Mouse (Mus musculus): ENCODE results near the gene Ntm. TPM values are rescaled to one million over a fixed set of nuclear protein-coding genes. Genes with fewer than 3 reads are reported as not detected.

The Ntm gene
- polyA plus RNA-seq, 1 experiment from 2014 or later: 21.4 TPM

DNA sequence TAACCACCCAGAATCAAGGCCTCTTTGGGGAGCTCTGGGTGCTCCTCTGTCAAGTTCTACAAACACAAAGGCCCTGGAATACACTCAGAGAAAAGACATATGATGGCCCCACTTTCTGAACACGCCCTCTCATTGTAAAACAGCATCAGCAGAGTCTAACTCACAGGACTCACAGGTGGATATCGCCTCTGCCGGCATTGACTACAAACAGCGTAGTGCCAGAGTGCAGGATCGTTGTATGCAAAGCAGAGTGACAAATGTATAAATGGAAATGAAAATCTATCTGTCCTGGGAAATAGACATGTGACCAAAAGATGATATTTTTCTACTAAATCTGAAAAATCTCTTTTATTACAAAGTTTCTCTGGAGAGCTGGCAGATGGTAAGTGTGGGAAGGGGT is 314.7 kb downstream of the Ntm start:
- WGBS: 91% methylated on average over 5 of the region's 5 CpGs
- H3K4me3 ChIP-seq: no peak overlapping the region
- H3K9me3 ChIP-seq: no peaks in the 10 kb centered on the region
- no peaks in the 10 kb centered on the region for H3K36me3 ChIP-seq
- H3K4me1 ChIP-seq: no peaks in the 10 kb centered on the region
- no peak overlapping the region for H3K4me2 ChIP-seq
- H3K27me3 ChIP-seq: peaks cover 45% of the 10 kb centered on the region
- ATAC-seq (ENCODE audit: borderline replicate concordance, extremely low read depth, low FRiP score, low TSS enrichment): no peak
- H3K9ac ChIP-seq: no peak overlapping the region
- H3K27ac ChIP-seq: no peak overlapping the region

GRCm38 (mm10) chr9:29647764-29648163 is 315.2 kb downstream of the Ntm start:
- H3K27me3 ChIP-seq: peaks cover 40% of the 10 kb centered on the region
- no peaks in the 10 kb centered on the region for H3K4me1 ChIP-seq
- H3K4me3 ChIP-seq: no peak overlapping the region
- ATAC-seq (ENCODE audit: borderline replicate concordance, extremely low read depth, low FRiP score, low TSS enrichment): no peak
- no peaks in the 10 kb centered on the region for H3K9me3 ChIP-seq
- H3K9ac ChIP-seq: no peak overlapping the region
- H3K4me2 ChIP-seq: no peak overlapping the region
- H3K27ac ChIP-seq: no peak overlapping the region
- H3K36me3 ChIP-seq: no peaks in the 10 kb centered on the region
- WGBS: 79% methylated on average over 8 of the region's 8 CpGs

DNA sequence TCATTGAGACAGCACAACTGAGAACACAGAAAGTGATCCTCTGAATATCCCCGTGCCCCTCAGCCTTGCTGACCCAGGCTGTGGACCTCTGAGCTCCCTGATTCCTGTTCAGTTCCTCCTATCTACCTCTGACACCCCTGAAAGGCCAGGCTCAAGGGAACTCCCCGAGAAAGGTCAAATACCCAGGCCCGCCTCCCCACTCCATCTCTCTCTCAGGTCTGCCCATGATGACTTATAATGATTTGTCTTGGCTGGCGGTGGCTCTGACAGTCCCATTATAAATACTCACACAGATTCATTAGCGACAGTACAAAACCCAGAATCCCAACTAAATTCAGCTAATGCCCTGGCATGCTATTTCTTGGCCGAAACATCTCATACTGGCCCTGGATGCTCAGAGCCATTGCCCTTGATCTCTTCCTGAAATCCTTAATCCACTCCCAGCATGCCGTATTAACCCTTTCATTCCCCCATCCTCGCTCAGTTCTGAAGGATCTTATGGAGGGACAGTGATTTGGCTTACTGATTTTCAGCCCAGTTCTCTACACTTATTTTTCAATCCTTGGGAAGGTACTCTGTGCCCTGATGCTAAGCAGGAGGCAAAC is 317.0 kb downstream of the Ntm start:
- H3K27me3 ChIP-seq: peaks cover 22% of the 10 kb centered on the region
- no peak overlapping the region for H3K27ac ChIP-seq
- no peak overlapping the region for H3K4me2 ChIP-seq
- no peaks in the 10 kb centered on the region for H3K9me3 ChIP-seq
- H3K36me3 ChIP-seq: no peaks in the 10 kb centered on the region
- H3K4me1 ChIP-seq: no peaks in the 10 kb centered on the region
- ATAC-seq (ENCODE audit: borderline replicate concordance, extremely low read depth, low FRiP score, low TSS enrichment): no peak
- H3K9ac ChIP-seq: no peak overlapping the region
- no peak overlapping the region for H3K4me3 ChIP-seq
- WGBS: 26% methylated on average over 8 of the region's 8 CpGs

DNA sequence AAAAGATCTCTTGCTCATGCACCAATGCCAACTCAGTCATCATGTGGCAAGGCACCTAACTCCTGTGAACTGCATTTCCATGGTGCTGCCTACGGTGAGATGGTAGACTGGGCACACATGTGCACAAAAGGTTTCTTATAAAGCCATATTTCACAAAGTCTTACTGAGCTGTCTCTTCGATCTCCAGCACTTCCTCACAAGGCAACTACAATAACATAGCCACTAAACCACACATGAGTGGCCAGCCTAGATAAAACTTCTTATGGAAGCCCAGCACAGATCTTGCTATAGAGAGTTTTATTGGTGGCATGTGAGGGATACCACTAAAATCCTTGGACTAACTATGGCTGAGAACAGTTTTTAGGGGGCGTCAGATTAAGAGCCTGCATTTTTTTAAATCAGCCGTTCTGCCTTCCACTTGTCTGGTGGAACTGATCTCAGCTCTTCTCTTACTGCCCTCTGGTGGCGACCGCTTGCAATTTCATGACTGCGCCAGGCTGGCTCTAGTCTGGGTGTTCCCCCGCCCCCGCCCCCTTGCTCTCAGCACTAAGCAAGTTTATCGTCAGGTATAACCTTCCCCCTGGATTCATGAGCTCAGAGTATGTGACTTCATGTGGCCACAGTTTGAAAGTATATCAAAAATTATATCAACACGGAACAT is 319.8 kb downstream of the Ntm start:
- H3K27ac ChIP-seq: no peak overlapping the region
- H3K9me3 ChIP-seq: no peaks in the 10 kb centered on the region
- no peaks in the 10 kb centered on the region for H3K4me1 ChIP-seq
- no peaks in the 10 kb centered on the region for H3K36me3 ChIP-seq
- no peak overlapping the region for H3K4me2 ChIP-seq
- no peak overlapping the region for H3K9ac ChIP-seq
- WGBS: 16% methylated on average over 11 of the region's 11 CpGs
- H3K4me3 ChIP-seq: no peak overlapping the region
- no peak for ATAC-seq (ENCODE audit: borderline replicate concordance, extremely low read depth, low FRiP score, low TSS enrichment)
- H3K27me3 ChIP-seq: peaks cover 20% of the 10 kb centered on the region

GRCm38 (mm10) chr9:29637335-29637734 is 325.6 kb downstream of the Ntm start:
- Histone ChIP-seq H3K4me2 (no peak overlapping the region), H3K4me1 (no peaks in the 10 kb centered on the region), H3K4me3 (no peak overlapping the region), H3K9ac (no peak overlapping the region), H3K27ac (no peak overlapping the region), H3K27me3 (no peaks in the 10 kb centered on the region), H3K9me3 (no peaks in the 10 kb centered on the region), H3K36me3 (no peaks in the 10 kb centered on the region)
- WGBS: 75% methylated on average over 8 of the region's 8 CpGs
- ATAC-seq (ENCODE audit: borderline replicate concordance, extremely low read depth, low FRiP score, low TSS enrichment): no peak

DNA sequence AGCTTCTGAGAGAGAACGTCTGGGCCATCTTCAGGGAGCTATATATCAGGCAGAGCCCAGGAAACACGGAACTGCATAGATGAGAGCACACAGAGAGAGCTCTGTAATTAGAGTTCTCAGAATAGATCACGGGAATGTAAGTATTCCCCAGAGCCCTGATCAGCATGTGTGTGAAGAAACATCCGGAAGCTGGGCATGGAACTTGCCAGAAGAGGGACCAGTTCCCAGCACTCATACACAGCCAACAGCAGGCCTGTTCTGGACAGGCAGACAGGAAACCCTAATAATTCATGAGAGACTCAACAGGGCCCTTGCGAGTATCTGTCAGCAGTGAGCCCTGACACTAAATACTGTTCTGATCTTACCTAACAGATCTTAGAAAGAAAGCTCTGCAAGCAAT is 345.8 kb downstream of the Ntm start:
- Histone ChIP-seq H3K9me3 (no peaks in the 10 kb centered on the region), H3K9ac (no peak overlapping the region), H3K27ac (no peak overlapping the region), H3K27me3 (no peaks in the 10 kb centered on the region), H3K4me3 (no peak overlapping the region), H3K4me1 (no peaks in the 10 kb centered on the region), H3K4me2 (no peak overlapping the region), H3K36me3 (no peaks in the 10 kb centered on the region)
- 69% methylated on average over 5 of the region's 5 CpGs for WGBS
- ATAC-seq (ENCODE audit: borderline replicate concordance, extremely low read depth, low FRiP score, low TSS enrichment): no peak

- no peak for ATAC-seq (ENCODE audit: borderline replicate concordance, extremely low read depth, low FRiP score, low TSS enrichment)
- no peak overlapping the region for H3K4me3 ChIP-seq
Observed at GRCm38 (mm10) chr9:29612020-29612612, 350.8 kb downstream of the Ntm start.

DNA sequence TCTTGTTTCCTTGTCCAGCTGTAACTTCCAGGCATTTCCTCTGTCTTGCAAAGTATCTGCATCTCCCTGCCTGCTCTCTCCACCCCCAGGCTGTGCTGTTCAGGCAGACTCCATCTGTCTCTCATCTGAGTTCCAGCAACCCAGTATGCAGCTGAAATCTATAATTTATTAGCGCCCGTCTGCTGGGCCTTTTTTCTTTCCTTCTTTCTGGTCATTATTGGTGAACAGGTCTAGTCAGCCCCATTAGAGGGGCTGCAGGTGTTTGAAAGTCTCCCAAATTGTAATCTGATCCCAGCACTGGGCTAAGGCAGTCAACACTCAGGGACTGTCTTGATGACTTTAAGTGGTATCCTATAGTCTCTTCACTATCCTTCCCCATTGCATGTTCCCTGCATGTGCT is 352.1 kb downstream of the Ntm start:
- no peak overlapping the region for H3K9ac ChIP-seq
- no peak overlapping the region for H3K4me3 ChIP-seq
- WGBS: 69% methylated on average over 2 of the region's 2 CpGs
- H3K36me3 ChIP-seq: no peaks in the 10 kb centered on the region
- no peaks in the 10 kb centered on the region for H3K9me3 ChIP-seq
- ATAC-seq (ENCODE audit: borderline replicate concordance, extremely low read depth, low FRiP score, low TSS enrichment): no peak
- no peak overlapping the region for H3K4me2 ChIP-seq
- no peaks in the 10 kb centered on the region for H3K27me3 ChIP-seq
- no peak overlapping the region for H3K27ac ChIP-seq
- no peaks in the 10 kb centered on the region for H3K4me1 ChIP-seq

More at GRCm38 (mm10) chr9:29612020-29612612, 350.8 kb downstream of the Ntm start:
- Histone ChIP-seq H3K27ac (no peak overlapping the region), H3K9ac (no peak overlapping the region), H3K36me3 (no peaks in the 10 kb centered on the region), H3K9me3 (no peaks in the 10 kb centered on the region), H3K4me2 (no peak overlapping the region), H3K4me1 (no peaks in the 10 kb centered on the region), H3K27me3 (no peaks in the 10 kb centered on the region)
- 85% methylated on average over 7 of the region's 7 CpGs for WGBS

DNA sequence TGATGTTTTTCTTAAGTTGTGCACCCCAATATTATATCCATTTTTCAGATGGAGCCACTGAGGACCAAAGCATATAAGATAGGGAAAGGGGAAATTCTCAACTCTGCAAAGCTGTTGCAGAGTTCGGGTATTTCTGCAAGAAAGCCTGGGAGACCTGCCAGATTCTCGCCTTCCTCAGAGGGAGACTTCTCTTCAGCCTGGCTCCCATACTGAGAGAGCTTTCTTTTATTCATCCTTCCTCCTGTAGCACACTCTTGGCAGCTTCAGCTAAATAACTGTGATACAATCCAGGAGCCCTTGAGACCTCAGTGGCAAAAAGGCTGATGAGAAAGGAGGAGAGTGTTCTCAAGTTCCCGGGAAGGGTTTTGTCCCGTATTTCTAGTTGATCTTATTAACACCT is 365.3 kb downstream of the Ntm start:
- Histone ChIP-seq H3K9ac (no peak overlapping the region), H3K4me3 (no peak overlapping the region), H3K4me2 (no peak overlapping the region), H3K27me3 (no peaks in the 10 kb centered on the region), H3K27ac (no peak overlapping the region), H3K4me1 (no peaks in the 10 kb centered on the region), H3K9me3 (no peaks in the 10 kb centered on the region), H3K36me3 (no peaks in the 10 kb centered on the region)
- no peak for ATAC-seq (ENCODE audit: borderline replicate concordance, extremely low read depth, low FRiP score, low TSS enrichment)
- WGBS: 36% methylated on average over 4 of the region's 4 CpGs

DNA sequence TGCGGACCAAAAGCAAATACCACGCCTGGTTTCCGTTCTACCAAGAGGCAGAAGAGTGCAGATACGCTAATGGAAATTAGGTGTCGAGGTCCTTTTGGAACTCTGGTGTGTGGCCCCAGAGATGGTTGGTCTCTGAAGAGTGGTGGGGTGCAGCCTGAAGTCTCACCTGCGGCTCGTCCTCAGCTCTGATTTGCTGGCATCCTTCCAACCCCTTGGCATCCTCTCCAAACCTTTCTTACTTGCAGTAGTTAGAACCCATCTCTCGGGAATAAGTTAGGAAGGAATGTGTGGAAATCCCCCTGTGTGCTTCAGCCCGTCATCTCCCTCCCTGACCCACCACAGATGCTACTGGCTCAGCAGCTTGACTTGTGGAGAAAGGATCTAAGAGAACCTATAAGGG is 367.6 kb downstream of the Ntm start:
- Histone ChIP-seq H3K4me2 (no peak overlapping the region), H3K4me3 (no peak overlapping the region)

GRCm38 (mm10) chr9:29594537-29595294 is 368.2 kb downstream of the Ntm start:
- H3K4me3 ChIP-seq: no peak overlapping the region
- no peaks in the 10 kb centered on the region for H3K36me3 ChIP-seq
- 52% methylated on average over 21 of the region's 21 CpGs for WGBS
- no peaks in the 10 kb centered on the region for H3K27me3 ChIP-seq
- no peaks in the 10 kb centered on the region for H3K9me3 ChIP-seq
- no peaks in the 10 kb centered on the region for H3K4me1 ChIP-seq
- H3K4me2 ChIP-seq: no peak overlapping the region
- no peak overlapping the region for H3K27ac ChIP-seq
- no peak for ATAC-seq (ENCODE audit: borderline replicate concordance, extremely low read depth, low FRiP score, low TSS enrichment)
- no peak overlapping the region for H3K9ac ChIP-seq

More for the DNA sequence above, 367.6 kb downstream of the Ntm start:
- Histone ChIP-seq H3K27me3 (no peaks in the 10 kb centered on the region), H3K36me3 (no peaks in the 10 kb centered on the region), H3K27ac (no peak overlapping the region), H3K9ac (no peak overlapping the region), H3K4me1 (no peaks in the 10 kb centered on the region), H3K9me3 (no peaks in the 10 kb centered on the region)
- no peak for ATAC-seq (ENCODE audit: borderline replicate concordance, extremely low read depth, low FRiP score, low TSS enrichment)
- 35% methylated on average over 9 of the region's 9 CpGs for WGBS

- no peak for ATAC-seq (ENCODE audit: borderline replicate concordance, extremely low read depth, low FRiP score, low TSS enrichment)
- 67% methylated on average over 5 of the region's 5 CpGs for WGBS
- no peaks in the 10 kb centered on the region for H3K9me3 ChIP-seq
Observed at GRCm38 (mm10) chr9:29587376-29587775, 375.6 kb downstream of the Ntm start.

More at GRCm38 (mm10) chr9:29587376-29587775, 375.6 kb downstream of the Ntm start:
- no peak overlapping the region for H3K4me3 ChIP-seq
- H3K27me3 ChIP-seq: 0 out of 2 replicates have a peak, but pooled peaks cover 5% of the 10 kb centered on the region
- no peak overlapping the region for H3K9ac ChIP-seq
- no peak overlapping the region for H3K4me2 ChIP-seq
- H3K27ac ChIP-seq: no peak overlapping the region
- H3K36me3 ChIP-seq: no peaks in the 10 kb centered on the region
- no peaks in the 10 kb centered on the region for H3K4me1 ChIP-seq

All from lung, embryonic 15.5 days (tissue).